Mouse (Mus musculus) erythroid progenitor cell, adult 5-6 weeks (primary cell): Measurements from ENCODE around the gene Wasf1. TPM values are rescaled to one million over a fixed set of nuclear protein-coding genes. Genes with fewer than 3 reads are reported as not detected.

Experiments
- ATAC-seq: replicated peaks from 2 replicates; pipeline ENCODE4 v1.8.0; 2016; ENCODE audit warnings: moderate number of reproducible peaks, mild to moderate bottlenecking, moderate TSS enrichment, inconsistent platforms; ENCODE audit not compliant: poor library complexity, low FRiP score, severe bottlenecking
- total RNA-seq, 2 experiments: library from RNA; stranded (forward) in 1 of 2; stranded (reverse) in 1 of 2; fragments of 150-400 nt in 1 of 2; fragments of 186-747, 209-891 nt in 1 of 2; gene quantifications; 2 replicates each; pipeline versions ENCODE4 v1.2.3 to v1.2.4; 2015 to 2017; ENCODE audit warnings: low replicate concordance in 2 of 2

Wasf1 gene
- total RNA-seq (2015; ENCODE audit: low replicate concordance) (not detected in 2 replicates), total RNA-seq (2017; ENCODE audit: low replicate concordance) (not detected in 2 replicates)

DNA sequence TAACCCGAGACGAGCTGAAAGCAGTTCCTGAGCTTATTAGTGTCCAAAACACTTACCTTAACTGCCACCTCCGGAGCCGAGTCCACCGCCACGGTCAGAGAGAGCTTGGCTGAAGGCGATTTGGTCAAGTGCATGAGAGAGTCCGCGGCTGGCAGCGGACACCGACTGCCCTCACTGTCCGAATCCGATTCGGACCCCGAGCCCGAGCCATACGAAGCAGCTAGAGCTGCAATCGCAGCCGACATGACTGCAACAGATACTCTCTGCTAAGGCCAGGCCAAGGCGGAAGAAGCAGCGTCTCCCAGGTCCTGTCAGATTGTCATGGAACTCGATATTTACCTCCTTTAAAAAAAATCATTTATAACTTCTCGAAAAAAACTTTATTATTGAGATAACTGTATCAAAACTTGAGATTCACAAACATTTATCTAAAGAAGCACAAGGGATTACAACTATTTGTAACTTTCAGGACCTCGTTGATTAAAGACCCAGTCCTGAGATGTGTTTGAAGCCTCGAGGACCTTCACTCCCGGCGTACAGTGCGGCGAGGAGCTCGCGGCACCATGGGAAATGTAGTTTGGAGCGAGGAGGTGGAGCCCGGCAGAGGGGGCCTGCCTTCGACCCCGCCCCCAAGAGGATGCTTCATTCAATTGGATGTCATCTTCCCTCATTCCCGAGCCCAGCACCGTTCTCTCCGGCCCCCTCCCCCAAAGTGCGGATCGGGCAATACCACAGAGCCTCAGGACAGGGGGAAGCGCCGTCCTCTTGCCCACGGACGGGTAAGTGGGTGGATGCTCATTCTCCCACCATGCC, at the start of gene Wasf1, which contains the start of gene Cdc40:
TSS of gene Wasf1 (plus strand) at position 645 of the 813 bp plus-strand sequence.
TSS of gene Cdc40 (minus strand) at position 481 of the 813 bp plus-strand sequence.
- peak; percentile 98 for ATAC-seq

DNA sequence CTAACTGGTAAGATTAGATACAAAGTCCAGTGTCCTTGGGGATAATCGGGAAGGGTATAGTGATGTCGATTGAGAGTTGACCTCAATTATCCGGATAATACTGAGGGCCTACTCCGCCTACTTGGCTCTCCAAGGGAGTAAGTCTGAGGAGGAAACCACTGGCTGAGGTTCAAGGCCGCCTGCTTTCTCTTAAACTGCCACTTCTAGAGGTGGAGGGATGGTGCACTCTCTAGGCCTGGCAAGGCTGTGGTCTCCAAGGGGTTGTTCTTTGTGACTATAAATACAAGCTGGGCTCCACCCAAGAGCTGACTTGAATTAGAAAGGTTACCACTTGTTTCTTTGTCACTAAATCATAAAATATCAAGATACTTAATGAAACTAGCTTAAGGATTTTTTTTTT, 43.2 kb upstream of the Wasf1 start:
- ATAC-seq: no peak

DNA sequence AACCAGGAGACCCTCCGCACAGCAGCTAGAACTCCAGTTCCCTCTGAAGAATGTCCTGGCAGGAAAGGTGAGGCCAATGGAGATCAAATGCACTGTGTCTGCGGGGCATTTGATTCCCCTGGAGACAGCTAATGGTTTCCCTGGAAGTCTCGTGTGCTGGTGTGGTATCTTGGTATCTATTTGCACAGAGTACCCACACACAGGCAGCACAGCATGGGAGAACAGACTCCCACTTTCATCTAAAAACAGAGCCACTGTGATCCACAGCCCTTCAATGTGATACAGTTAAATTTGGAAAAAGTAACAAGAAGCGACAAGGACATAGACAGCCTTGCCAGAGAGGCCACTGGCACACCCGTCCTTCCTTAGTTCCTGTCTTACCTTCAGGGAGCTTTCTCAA, 39.4 kb upstream of the Wasf1 start:
- ATAC-seq: no peak

DNA sequence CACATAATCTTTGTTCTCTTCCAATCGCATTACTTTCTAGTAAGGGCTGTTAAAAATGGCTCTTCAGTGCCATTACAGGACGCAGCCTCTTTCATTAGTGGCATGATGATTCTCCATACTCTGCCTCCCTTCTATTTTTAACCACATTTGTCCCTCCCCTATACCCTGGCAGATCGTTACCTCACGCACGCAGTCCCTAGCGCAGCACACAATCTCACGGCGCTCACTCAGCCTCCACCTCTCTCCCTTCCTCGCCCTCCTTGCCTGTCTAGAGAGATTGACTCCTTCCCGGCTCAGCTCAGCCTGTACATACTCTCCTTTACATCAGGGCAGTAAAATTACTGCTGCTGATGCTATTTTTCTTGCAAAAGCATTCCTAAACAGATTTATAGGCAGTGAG, 38.7 kb upstream of the Wasf1 start:
- ATAC-seq: no peak

DNA sequence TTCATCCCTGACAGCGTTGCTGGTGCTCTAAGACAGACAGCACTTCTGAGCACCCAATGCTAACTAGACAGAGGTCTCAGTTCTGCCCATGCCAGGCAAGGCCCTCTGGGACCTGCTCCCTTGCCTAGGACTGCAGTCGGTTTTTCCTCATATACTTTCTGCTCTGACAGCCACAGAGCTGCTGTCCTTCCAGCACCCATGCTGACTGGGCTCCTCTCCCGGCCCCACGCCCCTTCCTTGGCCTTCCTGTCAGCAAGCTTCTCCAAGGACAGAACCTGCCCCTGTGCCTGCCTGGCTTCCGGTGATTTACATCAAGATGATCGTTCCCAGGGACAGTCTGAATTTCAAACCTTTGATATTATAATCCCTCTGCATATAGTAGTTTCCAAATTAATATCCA, 37.6 kb upstream of the Wasf1 start:
- ATAC-seq: no peak

DNA sequence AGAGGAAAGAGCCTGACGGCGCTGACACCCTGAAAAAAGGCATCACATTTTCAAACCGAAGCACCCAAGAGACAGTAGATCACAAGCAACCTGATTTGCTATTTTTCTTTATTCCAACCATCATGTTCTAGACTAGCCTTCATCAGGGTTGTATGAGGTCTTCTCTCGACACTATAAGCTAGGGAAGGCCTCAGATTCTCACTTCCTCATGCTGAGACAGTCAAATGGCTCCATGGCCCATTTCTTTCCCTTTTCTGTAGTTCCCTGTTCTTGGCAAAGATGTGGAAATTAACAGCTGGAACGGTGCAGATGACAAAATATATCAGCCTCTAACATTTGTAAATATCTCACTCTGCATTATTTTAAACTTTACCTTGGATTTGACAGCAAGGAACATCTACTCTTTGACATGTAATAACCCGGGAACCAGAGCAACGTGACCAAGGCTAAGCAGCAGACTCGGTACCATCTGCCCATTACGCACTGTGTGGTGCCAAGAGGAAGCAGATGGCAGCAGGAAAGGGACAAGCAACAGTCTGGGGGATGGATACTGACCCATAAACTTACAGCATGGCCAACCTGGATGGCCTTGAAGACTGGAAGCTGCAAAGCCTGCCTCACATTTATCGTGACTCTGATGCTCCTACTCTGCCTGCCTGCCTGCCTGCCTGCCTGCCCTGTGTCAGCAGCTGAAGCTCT, 36.0 kb upstream of the Wasf1 start:
- no peak for ATAC-seq

DNA sequence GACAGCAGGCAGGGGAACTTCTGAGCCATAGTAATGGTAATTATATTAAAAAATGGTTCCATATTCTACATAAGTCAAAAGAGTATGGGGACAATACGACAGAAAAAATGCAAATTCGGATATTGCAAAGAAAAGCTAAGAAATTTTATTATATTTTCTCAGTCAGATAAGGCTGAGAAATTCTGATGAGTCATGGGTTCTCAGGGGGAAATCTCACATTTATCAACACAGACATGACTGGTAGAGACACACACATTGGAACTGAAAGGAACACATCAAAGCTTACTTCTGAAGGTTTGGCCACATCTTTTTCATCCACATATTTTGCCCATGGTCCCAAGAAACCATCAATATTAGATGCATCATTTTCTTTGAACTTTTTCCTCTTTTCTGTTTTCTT, 32.6 kb upstream of the Wasf1 start:
- no peak for ATAC-seq

DNA sequence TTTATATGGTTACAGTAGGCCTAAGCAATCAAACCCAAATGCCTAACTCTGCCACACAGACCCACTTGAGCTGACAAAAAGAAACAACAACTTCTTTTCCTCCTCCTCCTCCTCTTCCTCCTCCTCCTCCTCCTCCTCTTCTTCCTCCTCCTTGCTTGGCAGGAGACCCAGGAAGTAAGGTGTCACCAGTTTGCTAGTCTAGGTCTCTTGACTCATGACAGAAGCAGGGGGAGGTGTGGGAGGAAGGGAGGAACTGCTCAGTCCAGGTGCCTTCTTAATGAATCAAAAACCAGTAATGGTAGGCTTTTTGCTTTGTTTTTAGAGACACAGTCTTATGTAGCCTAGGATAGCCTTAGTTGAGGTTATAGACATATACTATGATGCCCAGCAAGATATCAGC, 32.1 kb upstream of the Wasf1 start:
- no peak for ATAC-seq

DNA sequence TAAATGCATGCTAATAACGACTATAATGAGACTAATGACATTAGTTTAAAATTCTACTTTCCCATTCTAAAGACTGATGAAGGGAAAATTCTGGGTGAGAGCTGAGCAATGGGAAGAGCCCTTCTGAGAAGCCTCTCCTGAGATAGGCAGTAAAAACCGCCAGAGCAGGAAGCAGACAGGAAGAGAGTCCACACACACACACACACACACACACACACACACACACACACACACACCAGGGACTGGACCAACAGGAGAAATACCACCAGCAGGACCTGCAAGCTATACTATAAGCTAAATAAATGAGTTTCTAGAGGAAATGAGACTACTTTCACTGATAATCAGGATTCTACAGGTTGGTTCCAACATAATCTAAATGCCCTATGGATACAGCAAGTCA, 27.7 kb upstream of the Wasf1 start:
- ATAC-seq: no peak

DNA sequence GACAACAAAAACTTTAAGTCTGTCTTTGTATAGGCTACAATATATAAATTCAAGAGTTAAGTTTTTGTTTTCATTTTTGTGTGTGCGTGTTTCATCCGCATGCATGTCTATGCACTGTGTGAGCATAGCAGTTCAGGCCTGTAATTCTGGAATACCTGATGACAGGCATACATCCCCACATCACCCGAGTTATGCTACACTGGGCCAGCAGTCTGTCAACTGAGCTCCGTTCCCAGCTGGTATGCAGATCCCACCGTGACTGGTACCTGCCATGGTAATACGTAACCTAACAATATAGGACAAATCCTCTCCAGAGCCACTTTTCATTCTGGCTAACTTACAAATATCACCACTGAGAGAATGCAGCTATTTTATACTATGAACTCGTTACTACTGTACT, 26.6 kb upstream of the Wasf1 start:
- ATAC-seq: no peak

DNA sequence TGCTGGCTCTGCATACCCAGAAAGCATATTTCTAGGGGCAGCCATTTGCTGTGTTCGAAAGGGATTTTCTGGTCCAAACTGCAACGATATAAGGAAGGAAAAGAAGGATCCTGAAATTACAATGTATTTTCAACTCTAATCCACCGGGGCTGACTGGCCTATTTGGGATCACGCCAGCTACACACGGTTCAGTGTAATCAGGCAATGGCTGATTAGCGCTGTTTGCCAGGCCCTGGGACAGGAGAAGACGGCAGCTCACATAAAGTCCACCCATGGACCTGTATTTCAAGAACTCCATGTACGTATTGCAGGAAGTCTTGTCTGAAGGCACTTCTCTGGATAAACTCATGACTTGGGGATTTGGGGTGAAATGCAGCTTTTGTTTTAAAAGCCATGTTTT, 25.7 kb upstream of the Wasf1 start:
- no peak for ATAC-seq

DNA sequence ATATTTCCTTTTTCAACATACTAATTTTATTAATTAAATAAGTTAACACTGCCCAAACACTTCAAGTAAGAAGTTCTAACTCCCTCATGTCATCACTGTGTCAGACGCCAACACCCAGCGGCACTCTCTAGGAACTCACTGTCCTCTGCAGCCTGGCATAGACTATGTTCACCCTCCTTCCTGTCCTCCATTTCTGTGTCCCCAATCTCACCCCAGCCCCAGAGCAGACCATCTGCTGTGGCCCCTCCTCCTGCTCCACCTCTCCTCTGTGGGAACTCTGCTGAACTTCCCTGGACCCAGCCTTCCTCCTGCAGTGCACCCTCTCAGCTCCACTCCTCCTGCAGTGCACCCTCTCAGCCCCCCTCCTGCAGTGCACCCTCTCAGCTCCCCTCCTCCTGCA, 15.2 kb upstream of the Wasf1 start:
- ATAC-seq: no peak

DNA sequence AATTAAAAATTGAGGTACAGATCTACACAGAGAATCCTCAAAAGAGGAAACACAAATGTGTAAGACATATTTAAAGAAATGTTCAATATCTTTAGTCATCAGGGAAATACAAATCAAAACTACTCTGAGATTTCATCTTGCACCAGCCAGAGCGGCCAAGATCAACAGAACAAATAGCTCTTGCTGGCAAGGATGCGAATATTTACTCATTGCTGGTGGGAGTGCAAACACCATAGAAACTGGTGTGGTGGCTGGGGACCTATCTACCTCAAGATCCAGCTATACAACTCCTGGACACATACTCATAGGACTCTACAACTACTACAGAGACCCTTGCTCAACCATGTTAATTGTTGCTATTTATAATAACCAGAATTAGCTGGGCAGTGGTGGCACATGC, 12.0 kb upstream of the Wasf1 start:
- no peak for ATAC-seq

DNA sequence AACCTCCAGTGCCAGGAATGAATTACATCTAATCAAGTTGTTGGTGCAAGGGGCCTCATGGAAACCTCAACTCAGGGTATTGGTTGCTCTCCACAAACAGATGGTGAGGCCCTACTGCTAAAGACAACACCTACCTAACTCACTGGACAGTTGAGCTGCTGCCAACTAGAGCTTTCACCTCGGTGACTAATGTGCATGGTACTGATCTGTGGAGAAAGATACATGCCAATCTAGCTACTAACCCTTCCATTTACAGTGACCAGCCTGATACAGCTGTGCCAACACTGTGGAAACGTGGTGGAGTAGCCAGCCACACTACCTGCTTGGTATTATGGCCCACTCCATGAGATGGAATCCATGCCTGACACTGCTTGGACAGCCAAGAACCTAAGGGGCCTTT, 11.2 kb upstream of the Wasf1 start:
- ATAC-seq: no peak

DNA sequence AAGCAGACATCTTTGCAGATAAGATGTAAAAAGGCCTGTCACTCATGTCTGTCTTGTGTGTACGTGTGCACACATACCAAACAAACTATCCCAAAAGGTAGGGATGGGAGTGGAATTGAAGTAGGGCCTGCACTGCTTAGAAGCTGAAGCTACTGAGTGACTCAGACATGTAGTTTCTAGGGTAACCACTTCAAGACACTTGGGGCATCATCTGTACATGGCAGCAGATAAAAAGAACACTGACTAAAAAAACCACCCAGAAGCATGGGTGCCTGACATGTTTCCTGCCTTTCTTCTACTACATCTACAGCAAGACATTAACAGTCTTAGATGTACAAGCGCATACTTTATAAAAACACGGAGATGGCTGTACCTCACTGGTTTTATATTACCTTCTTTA, 5.0 kb upstream of the Wasf1 start:
- no peak for ATAC-seq

DNA sequence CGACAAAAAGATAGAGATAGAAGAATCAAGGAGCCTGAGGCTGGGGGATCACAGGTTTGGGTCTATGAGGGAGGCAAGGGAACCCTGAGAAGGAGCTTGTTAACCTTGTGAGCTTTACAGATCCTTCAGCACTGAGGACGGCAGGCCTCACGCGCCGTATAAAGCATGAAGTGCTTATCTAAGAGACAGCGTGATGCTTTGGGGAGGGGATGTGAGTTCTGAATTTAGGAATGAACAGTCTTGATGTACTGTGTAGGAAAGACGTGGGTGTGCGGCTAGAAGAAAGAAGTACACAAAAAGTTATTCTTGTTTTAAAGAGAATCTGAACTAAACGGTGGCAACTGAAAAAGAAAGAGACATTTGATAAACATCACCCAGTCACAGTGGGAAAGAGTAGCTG, 3.3 kb upstream of the Wasf1 start:
- no peak for ATAC-seq

DNA sequence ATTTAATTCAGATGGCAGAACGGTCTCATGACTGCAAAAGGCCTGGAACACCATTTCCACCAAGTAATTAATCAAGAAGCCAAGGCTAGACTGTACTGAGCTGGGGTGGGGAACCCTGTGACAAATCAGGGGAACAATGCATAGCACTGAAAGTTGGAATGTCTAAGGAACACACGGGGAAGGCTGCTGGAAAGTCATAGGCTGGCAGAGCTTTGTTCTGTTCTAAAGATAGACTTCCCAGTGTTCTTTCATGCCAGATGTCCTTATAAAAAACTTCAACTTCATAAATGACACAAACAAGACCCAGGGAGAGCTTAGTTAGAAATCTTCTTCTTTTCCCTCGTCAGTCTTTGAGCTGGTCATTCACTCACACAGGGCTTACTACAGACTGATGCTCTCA, 2.0 kb upstream of the Wasf1 start:
- ATAC-seq: no peak

DNA sequence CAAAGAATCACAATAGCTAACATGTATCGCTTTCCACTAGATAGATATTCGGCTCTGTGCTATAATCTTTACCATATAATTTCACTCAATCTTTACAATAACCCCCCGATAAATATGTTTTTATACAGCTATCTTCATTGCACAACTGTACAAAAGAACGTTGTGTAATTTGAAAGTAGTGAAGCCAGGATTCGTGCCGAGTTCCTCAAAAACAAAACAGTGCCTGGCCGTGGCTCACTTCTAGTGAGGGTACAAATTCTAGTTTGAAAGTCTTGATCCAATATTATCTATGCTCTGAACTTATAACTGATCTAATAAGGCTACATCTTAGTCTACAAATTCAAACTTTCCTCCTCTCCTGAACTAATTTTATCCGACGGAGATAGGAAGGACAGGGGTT, 942 bp upstream of the Wasf1 start:
- 0 out of 2 replicates have a peak, but pooled peaks have one; percentile 1 for ATAC-seq

DNA sequence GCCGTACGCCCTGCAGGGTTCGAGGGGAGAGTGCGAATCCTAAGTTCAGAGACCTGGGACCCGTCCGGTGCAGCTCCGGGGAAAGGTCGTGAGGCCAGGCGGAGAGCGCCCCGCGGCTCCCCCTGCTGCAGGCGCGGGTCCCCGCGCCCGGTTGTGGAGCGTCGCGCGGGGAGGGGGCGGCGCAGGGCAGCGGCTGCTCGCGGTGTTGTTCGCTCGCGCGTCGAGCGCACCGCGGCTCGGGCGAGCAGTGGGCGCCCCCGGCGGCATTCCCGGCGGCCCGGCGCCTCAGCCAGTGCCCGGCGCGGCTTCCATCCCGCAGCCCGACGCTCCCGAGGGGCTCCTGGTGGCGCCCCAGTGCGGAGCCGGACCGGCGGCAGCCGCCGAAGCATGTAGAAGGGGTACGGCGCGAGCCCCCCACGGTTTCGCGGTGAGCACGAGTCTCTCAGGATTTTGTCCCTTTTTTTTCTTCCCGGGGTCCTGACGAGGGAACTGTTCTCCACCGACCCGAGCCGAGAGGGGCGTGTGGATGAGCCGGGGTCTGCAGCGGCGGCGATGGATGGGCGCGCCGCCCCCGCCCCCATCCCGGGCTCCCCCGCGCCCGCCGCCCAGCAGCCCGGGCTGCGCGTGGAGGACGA, 486 bp downstream of the Wasf1 start:
- no peak for ATAC-seq

DNA sequence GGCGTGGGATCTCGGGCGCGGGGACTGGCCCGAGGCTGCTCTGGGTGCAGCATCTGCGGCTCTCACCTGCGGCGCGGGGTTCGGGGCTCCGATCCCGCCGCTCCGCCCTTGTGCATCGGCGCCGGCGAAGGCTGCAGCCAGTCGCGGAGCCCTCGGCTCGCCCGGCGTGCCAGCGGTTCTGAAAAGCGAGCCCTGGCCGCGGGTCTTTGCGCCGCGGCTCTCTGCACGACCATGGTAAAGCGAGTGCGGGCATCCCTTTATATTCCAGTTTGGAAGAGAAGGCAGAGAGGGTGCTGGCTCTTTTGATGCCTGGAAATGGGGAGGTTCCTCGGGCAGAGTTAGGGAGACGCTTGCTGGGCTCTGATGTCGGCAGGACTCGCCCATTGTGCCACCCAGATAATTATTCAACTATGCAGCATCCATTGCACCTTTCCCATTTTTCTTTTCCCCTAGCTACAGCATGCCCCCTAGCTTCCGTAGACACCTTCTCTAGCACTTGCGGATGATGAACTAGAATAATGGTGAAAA, 1.1 kb downstream of the Wasf1 start:
- no peak for ATAC-seq

DNA sequence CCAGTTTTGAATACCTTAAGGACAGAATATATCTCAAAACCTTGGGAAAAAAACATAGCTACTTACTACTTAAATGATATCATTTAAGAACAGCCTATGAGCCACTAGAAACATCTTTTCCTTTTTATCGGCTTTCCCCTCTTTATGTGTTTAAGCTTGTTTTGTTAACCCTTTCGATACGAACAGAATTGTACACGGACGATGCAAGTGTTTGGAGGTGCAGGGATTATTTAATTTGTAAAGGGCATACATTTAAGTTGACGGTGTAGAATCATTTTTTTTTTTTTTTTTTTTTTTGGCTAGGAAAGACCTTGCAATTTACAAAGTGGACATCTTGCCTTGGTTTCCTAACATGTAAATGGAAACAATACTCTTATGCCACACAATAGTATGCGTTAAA, 2.2 kb downstream of the Wasf1 start:
- no peak for ATAC-seq
